Mouse (Mus musculus): ENCODE measurements at regions not wholly inside any gene's neighbourhood (a gene's known extent, or its start where the extent isn't known, plus 50 kb on each side); places are given as distances from the start of the nearest gene placed in this dataset.

GRCm38 (mm10) chr14:120669665-120670064, 191.4 kb downstream of the Rap2a start:
- DNase-seq = no peak

- DNase-seq = no peak
These were observed 197.5 kb downstream of the Rap2a start for GRCm38 (mm10) chr14:120675752-120676151.

GRCm38 (mm10) chr14:120678533-120678932, 200.3 kb downstream of the Rap2a start:
- no peak for DNase-seq

DNA sequence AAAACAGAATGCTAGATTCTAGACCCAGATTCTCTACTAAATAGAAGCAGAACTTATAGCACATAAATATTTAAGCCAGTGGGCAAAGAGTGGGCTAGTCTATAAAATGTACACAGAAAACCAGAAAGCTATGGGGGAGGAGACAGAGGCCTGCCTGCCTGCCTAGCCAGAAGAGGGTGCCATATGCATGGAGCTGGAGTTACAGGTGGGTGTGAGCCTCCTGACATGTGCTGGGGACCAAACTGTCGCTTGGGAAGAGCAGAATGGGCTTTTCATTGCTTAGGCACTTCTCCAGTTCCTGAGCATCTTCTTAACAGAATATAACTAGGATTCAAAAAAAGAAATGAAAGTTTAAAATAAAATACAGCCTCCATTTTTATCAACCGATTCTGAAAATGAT, 200.8 kb downstream of the Rap2a start:
- DNase-seq = peak; percentile 53

DNA sequence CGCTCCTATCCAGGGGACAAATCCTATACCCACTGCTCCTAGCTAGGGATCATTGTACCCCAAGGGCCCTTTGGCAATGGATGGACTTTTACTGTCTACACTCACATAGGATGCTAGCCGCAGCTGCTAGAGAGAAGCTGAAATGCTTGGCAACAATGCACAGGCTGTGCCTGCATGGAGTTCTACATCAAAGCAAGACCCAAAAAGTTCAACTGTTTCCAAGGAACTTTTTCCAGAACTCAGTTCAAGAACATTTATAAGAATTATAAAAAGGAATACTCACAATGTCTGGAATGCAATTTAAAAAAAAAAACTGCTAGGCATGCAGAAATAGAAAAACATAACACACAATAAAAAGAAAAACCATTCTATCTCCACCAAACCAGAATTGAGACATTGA, 202.0 kb downstream of the Rap2a start:
- no peak for DNase-seq

DNA sequence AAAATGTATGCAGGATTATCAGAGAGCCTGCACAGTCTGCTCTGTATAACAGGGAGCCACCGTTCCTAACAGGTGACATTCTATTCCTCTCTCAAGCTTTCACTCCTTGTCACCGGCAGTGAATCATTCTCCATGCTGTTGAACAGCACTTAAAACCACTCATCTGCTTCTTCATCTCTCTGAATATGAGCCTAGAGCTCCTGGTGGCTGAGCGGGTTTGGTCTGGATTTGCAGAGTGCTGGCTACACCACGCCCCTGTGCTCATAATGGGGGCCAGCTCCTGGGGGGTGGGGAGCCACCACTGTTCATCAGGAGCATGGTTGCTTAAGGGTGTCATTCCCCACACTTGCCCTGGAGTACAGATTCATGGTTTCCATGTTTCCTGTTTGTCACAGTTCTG, 207.0 kb downstream of the Rap2a start:
- DNase-seq = no peak

GRCm38 (mm10) chr14:120685877-120686276, 207.6 kb downstream of the Rap2a start:
- no peak for DNase-seq

- no peak for DNase-seq
These were observed 208.5 kb downstream of the Rap2a start for GRCm38 (mm10) chr14:120686751-120687150.

GRCm38 (mm10) chr14:120699378-120699777, 211.6 kb upstream of the Ipo5 start:
- no peak for DNase-seq

GRCm38 (mm10) chr14:120705301-120705801, 205.7 kb upstream of the Ipo5 start:
- no peak for DNase-seq

GRCm38 (mm10) chr14:120710782-120711181, 200.2 kb upstream of the Ipo5 start:
- no peak for DNase-seq

- no peak for DNase-seq
These were observed 190.3 kb upstream of the Ipo5 start for GRCm38 (mm10) chr14:120720464-120721445.

DNA sequence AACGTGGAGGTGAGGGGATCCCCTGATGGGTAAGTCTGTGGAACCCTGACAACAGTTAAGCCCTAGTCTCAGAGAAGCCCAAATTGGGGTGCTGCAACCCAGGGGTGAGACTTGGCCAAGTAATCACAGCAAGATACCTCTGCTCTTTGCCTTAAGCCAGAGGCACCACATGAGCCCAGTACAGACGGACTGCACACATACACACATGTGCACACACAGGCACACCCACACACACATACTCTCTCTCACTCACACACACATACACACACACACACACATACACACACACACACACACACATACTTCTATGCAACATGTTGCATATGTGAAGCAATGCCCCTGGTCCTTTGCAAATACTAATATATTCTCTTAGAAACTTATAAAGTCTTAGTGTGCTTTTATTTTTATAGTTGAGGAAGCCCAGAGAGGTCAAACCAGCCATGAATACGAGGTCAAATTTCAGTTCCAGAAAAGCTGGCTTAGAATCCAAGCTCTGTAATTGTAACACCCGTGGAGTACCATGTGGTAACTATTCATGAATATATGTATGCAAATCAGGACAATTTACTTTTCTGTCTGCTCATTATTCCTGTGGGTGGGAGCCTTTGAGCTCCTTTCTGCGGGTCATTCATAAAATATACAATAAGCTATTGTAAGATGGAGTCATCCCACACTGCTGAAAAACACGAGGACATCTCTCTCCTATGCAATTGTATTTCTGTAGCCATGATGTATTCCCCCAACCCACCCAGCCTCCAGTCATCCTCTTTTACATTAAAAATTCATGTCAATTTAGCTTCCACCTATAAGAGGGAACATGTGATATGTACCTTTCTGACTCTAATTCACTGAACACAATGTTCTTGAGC, 189.2 kb upstream of the Ipo5 start:
- DNase-seq = no peak

DNA sequence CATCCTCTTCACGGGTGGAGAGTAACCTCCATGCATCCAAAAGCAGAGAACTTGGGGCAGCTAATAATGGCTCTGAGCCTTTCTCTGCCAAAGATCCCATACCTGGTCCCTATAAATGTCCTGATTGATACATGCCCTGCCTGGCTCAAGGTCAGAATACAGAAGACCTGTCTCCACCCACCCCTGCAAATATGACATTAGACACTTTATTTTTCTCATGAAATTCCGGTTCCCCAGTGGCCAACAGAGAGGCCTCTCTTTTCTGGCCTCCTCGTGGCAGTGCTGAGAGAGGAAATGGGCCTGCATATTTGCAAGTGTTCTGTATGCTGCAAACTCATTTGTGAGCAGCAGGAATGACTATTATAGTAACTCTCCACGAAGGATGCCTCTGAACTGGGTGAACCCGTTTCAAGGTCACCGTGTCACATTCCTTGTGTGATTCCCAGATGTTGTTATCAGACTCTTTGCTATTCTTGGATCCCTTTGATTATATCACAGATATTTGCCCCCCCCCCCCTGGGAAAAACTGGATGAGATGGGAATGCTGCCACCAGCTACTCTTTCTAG, 188.4 kb upstream of the Ipo5 start:
- no peak for DNase-seq

DNA sequence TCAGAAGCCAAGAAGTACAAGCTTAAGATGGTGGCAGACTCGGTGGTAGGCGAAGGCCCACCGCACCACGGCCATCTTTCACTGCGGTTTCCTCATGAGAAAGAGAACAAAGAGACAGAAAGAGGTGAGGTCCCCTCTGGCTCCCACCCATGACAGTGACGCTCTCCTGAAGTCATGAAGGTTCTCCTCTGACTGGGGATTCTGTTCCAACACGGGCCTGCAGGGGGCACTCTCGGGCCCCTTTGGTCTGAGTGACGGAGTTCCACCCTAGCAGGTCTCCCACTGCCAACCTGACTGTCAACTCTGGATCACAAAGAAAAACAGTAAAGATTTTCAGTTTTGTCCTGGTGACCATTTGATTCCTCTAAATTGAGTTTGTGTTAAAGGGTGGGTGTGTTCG, 182.9 kb upstream of the Ipo5 start:
- DNase-seq = no peak

GRCm38 (mm10) chr14:120730226-120730625, 180.8 kb upstream of the Ipo5 start:
- DNase-seq = no peak

GRCm38 (mm10) chr14:120731679-120732281, 179.2 kb upstream of the Ipo5 start:
- no peak for DNase-seq

GRCm38 (mm10) chr14:120732400-120733138, 178.5 kb upstream of the Ipo5 start:
- DNase-seq = peak; percentile 83

DNA sequence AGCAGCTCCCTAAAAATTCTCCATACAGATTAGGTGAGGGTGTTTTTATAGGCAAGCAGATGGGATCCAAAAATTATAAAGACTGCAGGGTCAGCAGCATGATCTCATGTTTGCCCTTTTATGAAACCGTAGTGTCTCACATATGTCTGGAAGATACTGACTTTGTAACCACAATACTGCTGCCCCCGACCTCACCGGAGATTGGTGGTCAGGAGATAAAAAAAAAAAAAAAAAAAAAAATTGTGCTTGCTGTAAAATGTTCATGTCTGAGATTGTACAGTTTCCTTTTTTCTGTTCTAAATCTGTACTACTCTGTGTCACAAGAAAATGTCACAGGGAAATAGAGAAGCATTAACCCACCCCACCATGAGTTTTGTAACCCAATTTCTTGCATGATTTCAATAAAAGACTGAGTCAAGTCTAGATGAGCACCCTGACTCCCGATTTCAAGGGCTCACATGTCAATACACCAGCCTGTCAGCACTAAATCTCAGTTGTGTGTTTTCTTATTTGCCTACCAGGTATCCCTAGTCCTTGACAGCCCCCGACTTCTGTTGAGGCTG, 169.5 kb upstream of the Ipo5 start:
- DNase-seq = no peak

GRCm38 (mm10) chr14:120754011-120754410, 157.0 kb upstream of the Ipo5 start:
- no peak for DNase-seq

DNA sequence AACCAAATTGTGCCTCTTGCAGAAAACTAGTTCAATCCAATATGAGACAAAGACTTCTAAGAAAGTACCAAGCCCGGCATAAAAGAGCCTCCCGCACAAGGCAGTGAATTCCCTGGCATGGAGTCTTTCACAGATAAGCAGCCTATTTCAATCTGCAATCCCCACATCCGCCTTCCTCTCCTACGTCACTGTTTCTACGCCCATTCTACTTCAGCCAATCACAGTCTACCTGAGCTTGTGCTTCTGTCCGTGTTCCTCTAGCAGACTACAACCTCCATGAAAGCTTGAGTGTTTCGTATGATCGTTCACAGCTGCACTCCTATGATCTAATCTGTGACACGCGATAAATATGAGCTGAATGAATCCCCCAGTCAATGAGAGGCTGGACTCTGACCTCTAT, 155.6 kb upstream of the Ipo5 start:
- no peak for DNase-seq
